Mouse (Mus musculus): ENCODE results near the gene A730049H05Rik.

DNA sequence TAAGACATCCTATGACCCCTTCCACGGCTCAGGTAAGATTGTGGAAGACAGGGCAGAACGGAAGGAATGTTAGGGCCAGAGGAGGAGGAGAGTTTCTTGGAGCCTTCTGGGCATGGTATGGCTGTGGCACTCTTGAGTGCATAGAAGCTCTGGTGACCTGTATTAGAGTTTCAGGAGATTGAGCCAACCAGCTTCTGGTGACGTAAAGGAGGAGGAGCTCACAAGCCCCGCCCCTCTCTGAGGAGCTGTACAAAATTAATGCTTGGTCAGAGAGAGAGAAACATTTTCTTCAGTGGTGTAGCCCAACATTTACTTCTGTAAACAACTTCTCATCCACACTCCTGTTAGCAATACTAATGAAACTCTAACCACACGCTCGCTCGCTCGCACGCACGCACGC, 13.9 kb upstream of the A730049H05Rik start:
- TF ChIP-seq CTCF (IDR thresholded peaks at IDR 0.05; ENCODE audit: insufficient read depth, low read depth, low read length) (no peak), POLR2A (IDR thresholded peaks at IDR 0.05; ENCODE audit: insufficient read depth, low read depth, low read length) (no peak)
